Mouse (Mus musculus) fibroblast of lung, adult 2 months (primary cell): Measurements from ENCODE around the gene Fate1.
"Not testable (repeated sequence)": the region's sequence is repeated elsewhere in the genome, so short reads cannot be mapped to it uniquely, and the experiment has no call there.

Experiments used
- DNase-seq: peaks from one replicate; pipeline ENCODE4 v3.0.0-alpha.2; 2011; ENCODE audit warnings: low read depth

The Fate1 gene

DNA sequence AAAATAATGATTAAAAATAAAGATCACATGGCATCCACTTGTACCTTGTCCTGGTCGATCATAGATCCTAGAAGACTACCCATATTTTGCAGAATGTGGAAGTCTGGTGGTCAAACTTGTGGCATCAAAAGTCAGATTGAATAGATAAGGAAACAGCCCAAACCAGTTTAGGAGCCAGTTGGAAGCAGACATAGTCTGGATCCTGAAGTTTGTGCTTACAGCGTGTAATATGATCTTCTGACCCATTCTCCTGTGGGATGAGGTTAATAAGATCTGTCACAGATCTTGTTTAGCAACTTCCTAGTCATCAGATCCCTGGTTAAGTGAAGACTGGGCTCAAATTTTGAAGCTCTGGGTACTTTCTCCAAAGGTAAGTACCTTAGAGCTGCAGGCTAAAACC, at the start of gene Fate1:
Fate1 (plus strand) TSS at position 301 of the 400 bp plus-strand sequence.
- no peak for DNase-seq

DNA sequence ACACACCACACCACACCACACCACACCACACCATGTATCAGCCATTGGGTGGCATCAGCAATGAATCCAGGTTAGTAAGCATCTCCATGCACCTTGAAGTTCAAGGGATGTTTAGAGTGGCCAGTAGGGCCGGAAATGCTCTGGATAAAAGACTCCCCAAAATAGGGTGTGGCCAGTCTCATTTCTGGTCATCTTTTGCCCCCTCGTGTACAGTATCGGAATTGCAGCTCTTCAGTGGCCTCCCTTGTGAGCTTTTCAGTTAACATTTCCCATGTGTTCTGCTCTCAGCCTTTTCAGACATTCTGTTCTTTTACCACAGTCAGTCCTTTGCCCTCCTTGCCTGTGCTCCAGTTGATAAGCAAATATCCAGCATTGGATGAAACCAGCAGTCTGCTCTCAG, 26.2 kb upstream of the Fate1 start:
- DNase-seq: peak; percentile 11

DNA sequence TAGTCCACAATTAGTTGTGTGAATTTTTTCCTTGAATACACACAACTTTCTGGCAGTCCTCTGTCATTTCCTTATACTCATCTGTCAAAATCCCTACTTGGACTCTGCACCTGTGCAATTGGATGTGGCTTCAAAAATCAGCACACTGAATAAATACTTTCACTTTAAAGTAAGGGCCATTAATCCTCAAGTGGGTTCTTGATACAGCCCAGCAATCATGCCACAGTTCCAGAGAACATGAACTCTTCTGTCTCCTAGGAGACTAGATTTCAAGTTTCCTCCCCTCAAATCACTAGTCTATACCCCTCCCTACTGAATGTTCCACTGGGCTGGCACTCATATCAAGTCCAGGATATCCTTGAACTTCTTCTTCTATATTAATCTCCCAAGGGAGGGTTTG, 14.4 kb upstream of the Fate1 start:
- DNase-seq: no peak

DNA sequence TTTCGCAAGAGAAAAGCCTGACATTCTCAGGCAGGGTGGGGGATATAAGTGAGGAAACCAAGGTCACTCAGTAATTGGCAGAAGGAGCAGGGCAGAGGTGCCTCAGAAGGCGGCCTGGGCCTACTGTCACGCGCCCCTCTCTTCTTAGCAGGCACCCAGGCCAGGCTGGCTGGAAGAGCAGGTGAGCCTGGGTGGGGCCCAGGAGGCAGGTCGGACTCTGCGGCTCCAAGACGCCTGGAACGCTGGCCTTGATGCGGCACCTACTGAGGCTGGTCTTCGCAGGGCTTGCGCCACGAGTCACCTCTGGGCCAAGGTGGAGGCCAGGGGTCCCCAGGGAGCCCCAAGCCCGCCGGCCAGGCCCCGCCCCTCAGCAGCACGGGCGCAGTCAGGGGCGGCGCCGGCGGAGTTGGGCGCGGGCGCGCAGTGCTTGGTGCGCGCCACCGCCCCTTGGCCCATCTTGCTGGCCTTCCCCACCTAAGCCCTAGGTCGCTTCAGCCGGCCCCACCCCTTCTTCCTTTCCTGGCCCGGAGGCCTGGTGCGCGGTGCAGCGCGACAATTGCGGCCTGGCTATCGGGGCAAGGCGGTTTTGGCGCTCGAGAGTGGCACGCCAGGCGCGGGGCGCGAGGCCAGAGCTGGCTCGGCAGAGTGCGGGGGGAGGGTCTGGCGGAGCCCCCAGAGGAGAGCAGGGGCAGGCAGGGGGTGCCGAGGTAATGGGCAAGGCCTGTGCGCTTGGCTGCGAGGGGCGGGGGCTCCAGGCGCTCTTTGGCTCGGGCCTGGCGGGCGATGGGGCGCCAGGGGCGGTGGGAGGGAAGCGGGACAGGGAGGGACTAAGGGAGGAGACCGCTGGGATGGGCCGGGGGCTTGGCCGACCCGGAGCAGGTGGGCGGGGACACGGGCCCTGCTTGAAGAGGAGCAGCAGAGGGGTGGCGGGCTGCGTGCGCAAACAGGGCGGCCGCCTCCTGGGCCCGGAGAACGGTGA, 10.4 kb upstream of the Fate1 start, which contains the start of gene Prrg3:
Prrg3 (plus strand) TSS at position 552 of the 979 bp plus-strand sequence.
- no peak for DNase-seq

DNA sequence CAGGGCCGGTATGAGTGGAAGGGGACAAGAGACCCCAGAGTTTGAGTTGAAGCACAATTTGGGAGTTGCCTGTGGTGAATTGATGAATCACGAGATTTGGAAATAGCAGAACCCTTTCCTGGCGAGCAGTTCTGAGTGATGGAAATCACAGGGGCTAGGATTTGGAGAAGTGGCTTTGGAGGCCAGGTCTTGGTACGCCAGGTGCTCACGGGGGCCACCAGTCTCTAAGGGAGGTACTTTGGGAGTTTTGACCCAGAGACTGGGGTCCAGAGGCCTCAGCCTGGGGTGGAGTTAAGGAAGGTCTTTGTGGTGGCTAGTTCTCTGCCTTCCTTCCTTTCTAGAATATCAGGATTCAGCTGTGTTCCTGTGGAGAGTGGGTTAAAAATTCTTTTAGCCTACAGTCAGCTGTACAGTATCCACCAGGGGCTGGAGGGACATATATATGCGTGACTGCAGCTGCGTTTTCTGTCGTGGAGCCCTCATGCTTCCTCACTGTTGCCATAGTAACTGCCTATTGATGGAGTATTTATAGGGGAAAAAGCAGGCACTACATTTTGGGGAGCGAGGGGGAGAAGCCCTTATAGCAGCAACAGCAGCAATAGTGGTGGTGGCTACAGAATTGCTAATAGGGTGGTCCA, 9.4 kb upstream of the Fate1 start:
- DNase-seq: no peak

DNA sequence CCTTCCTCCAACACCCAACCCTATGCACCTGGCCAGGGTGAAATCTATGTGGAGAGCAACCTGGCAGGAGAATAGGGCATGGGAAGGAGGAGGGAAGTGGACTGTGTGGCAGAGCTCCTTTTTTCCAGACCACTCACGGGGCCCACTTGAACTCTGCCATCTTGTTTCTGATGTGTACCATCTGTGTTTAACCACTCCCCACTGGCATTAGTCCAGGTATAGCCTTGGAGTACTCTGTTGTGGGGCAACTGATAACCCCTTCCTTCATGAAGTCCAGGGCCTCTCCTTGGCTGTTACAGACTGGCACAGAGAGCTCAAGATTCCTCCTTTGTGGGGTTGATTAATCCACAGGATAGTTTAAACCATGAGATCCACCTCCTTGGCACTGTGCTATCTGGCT, 4.6 kb upstream of the Fate1 start:
- no peak for DNase-seq

DNA sequence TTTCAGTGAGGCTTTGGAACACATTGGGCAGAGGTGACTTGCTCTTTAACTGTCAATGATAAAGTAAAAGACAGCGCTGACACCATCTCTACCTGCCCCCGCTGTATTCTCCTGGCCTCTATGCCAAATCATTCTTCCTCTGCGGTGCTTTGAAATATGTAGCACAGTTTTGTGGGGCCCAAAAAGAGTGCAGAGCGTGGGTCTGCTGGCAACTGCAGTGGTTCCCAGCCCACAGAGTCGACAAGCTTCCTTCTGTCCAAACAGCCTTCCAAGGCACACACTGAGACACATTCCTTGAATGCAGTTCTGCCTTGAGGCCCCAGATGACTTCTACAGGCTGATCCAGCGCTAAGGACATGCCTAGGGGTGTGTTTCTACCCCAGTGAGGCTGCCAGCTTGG, 4.0 kb upstream of the Fate1 start:
- no peak for DNase-seq

DNA sequence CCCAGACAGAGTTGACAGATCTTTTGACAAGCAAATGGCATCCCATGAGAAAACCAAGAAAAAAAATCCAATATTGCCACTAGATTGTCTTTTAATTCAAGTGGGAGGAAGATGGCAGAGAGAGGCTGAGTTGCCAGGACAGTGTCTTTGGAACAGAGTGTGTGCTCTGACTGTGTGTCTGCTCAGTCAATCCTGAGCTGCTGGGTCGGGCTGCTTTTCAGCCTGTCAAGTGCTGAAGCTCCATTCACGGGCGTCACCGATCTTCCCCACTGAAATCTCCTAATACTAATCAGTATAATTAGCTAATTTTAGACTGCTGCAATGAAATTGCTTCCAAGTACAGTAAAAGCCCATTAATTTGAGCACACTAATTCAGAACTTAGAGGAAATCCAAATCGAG, 1.5 kb upstream of the Fate1 start:
- no peak for DNase-seq

DNA sequence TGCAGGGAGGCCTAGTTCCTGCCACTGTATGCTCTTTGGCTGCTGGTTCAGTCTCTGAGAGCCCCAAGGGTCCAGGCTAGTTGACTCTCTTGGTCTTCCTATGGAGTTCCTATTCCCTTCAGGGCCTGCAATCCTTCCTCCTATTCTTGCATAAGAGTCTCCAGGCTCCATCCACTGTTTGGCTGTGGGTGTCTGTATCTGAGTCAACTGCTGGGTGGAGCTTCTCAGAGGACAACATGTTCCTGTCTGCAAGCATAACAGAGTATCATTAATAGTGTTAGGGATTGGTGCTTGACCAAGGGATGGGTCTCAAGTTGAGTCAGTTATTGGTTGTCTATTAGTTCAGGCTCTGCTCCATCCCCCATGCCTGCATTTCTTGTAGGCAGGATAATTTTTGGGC, 4.9 kb downstream of the Fate1 start:
- not testable (repeated sequence) for DNase-seq

DNA sequence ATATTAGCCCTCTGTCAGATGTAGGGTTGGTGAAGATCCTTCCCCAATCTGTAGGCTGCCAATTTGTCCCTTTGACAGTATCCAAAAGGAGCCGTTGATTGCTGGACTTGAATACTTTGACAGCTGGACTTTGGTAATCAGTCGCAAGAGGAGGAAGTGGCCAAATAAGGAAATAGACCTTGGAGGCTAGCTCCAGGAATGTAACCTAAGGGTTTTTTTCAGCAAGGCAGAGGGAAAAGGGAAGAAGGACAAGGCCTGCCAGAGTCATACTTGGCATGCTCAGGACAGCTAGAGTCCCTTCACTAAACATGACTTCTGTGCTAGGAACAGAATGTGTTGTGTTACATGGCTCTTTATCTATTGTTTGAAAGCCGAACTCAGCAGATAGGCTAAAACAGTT, 7.7 kb downstream of the Fate1 start:
- DNase-seq: no peak

DNA sequence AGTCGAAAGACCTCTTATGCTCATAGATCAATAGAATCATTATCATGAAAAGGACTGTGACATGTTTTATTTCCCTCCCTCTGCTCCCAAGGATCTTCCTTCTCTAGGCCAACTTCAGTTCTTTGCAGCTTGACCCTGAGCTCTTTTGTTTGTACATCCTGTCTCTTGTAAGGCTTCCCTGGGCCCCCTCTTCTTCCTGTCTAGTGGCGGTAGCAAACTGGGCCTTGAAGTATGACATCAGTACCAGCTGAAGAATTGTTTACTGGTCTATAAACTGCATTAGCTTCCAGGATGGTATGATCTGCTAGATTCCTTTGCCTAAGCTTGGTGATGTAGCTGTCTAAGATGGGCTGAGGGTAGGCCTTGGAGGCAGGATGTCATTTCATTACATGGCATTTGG, 8.5 kb downstream of the Fate1 start:
- no peak for DNase-seq

DNA sequence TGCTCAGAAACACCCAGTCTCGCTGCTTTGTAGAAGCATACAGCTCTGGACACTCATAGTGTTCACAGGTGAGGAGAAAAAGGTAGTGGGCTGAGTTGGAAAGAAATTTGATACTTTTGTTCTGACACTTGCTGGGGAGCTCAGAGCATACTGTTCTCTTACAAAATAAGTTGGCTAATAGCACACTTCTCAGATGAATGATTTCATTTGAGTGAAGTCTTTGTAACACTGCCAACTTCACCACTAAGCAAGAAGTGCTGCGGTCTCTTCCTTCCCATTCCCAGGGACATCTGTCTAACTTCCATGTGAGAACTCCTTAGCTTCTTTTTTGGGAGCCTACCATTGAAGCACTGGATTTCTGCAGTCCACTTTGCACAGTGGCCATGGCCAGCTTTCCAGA, 10.4 kb downstream of the Fate1 start:
- DNase-seq: no peak

DNA sequence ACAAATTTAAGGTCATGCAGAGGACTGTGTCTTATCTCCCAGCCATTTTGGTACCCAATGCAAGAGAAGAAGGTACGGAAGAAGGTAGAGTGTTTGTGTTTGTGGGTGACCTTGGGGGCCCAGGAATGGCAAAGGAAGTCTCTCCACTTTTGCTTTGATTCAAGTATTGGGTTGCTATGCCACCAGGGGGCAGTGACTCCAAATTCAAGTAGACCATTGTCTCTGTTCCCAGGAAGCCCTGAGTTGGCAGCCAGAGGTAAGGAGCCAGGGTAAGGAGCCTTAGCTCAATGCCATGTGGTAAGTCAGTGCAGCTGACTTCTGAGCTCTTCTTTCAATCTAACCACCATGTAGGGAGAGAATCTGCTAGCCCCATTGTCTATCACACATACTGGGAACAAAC, 11.0 kb downstream of the Fate1 start:
- DNase-seq: no peak

DNA sequence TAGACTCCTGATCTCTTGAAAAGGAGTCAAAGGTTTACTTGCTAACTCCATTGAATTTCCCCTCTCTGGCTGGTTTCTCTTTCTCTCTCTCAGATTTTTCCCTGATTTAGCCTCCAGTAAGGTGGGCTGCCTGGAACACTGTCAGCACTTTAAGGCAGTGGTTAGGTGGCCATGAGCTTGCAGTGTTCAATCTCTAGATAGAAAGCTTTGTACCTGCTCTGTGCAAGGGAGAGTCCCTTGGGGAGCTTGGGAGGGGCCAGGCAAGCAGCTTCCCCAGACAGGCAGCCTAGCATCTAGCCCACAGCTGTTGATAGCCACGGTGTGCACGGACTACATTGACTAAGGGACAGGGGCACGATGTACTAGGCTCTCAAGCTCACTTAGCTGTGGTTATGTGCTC, 18.8 kb downstream of the Fate1 start, which contains the start of gene Cnga2:
Cnga2 (plus strand) TSS at position 301 of the 400 bp plus-strand sequence.
- DNase-seq: no peak

DNA sequence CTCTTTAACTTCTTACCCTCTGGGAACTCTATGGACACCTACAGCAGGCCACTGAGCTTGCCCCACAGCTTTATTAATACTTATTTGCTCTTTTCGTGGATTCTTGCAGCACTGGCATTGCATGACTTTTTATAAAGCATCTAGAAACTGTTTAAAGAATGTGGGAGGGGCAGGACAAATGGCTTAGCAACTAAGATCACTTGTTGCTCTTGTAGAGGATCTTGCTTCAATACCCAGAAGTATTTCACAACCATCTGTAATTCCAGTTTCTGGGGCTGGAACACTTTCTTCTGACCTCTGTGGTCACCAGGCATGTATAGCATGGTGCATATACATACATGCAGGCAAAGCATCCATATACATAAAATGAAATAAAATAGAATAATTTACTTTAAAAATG, 23.2 kb downstream of the Fate1 start:
- DNase-seq: no peak

DNA sequence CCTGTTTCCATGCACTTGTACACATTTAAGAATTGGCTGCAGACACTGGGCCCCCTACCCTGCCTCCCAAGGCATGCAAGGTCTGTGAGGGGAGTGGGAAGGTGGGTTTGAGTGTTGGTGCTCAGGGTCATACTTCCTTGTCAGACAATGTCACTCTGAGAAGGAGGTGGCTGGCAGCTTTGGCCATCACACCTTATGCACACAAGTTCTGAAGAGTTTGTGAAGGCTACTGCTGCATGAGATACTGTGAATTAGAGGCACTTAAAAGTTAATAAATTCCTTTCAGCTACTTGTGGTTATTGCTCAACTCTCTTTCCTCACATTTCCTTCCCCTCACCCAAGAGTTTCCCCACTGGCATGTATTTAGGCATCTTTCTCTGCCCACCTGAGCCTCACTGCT, 37.1 kb downstream of the Fate1 start:
- no peak for DNase-seq

DNA sequence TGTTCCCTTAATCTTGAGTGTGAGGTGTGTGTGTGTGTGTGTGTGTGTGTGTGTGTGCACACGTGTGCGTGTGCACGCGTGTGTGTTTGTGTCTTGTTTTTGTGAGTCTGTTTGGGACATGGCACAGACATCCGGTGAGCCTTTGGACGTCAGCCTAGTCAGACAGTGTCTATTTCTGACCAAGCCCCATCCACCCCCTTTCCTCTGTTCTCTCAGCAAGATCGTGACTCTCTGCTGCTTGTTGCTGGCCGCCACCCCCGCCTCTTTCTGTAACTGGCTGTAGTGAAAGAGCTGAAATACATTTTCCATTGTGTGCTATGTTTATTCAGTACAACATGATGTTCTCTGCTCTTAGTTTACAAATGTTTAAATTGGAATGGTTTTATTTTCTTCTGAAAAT, 39.5 kb downstream of the Fate1 start:
- DNase-seq: no peak

DNA sequence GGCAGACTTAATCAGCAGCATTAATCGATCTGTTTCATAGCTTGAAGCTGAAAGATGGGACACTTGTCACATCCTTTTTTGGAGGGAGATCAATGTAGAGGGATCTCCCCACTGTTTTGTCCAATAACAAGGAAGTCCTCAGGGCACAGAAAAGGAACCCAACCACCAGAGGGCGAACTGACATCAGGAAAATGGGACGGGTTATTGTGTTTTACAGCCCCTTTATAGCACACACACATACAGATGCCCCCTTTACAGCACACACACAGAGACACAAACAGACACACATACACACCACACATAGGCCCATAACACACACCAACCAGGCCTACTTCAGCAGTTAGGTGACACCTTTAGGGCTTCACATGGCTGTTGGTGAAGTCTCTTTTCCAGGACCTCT, 40.0 kb downstream of the Fate1 start:
- no peak for DNase-seq

DNA sequence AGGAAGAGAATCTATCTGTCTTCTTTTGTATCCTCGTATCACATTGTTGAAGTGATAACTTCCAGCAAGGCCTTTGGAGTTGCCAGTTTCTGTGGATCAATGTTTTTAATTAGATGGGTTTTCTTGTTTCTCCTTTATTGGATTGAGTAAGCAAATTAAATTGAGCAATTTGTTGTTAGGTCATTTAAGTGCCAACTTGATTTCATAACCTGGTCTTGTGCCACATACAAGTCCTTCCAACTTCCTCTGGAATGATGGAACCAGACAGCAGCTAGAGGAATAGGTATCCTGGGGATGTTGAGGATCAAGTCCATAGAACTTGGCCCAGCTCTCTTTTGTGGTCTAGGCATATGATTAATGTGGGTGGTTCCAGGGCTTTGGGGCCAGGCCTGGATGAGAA, 49.5 kb downstream of the Fate1 start:
- no peak for DNase-seq

DNA sequence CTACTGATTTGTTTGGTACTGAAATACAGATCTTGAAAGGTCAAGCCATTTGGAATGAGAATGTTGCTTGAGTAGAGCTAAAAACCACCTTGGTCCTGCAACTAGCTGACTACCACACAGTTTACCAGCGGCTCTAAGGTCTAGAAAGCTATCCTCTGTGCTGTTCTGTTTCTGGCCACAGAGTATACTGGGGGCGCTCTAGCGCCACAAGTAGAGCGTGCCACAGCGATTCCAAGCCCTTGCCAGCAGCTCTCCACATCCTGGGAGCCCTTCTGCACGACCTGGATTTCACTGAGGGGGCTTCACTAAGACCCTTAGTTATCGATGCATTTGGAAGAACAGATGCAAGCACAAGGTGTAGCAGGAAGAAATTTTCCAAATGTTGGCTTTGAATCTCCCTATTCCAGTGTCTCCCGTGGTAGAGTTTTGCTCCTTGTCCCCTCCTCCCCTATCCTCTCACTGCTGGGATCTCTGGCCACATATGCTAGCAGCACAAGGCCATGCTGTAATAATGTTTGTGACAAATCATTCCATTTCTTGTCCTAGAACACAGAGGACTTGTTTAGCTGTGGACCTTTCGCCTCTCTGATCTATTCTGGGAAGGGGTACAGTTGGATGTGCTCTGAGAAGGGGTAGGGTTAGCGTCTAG, 50.1 kb downstream of the Fate1 start:
- DNase-seq: no peak

DNA sequence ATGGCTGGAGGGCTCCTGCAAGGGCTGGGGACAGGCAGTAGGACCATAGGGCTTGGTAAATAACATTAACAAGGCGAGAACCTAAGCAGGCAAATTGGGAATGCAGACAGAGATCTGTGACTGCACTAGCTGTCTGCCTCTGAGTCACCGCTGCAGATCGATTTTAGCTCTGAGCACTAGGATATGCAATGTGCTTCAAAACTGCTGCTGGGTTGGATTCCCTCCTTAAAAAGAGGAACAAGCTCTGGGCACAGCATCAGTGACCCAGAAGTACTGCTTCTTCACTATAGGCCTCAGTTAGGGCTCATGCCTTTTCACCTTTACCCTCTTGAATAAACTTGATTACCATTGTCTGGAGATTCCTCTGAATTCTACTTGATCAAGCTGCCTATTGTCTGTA, 50.8 kb downstream of the Fate1 start:
- DNase-seq: no peak
